Mouse (Mus musculus): ENCODE measurements around the gene Fgfr1op2. TPM values are rescaled to one million over a fixed set of nuclear protein-coding genes. Genes with fewer than 3 reads are reported as not detected.

Fgfr1op2 gene
- polyA plus RNA-seq (2021; fragmentation: Nextera tagmentation) = 204 and 207 TPM in 2 replicates
- long read RNA-seq, experiment 1, transcript Fgfr1op2-205 (2 exons, 1,894 nt) = minor isoform, 12 of 1,004 reads
- long read RNA-seq, experiment 1, transcript Fgfr1op2-203 (6 exons, 2,766 nt) = major isoform, 809 of 1,004 reads
- long read RNA-seq, experiment 1, transcript Fgfr1op2-204 (7 exons, 2,880 nt) = minor isoform, 87 of 1,004 reads
- long read RNA-seq, experiment 1, partial matches to known transcripts = 21 of 1,004 reads
- long read RNA-seq, experiment 1, other reads (novel, unspliced or antisense) = 71 of 1,004 reads
- long read RNA-seq, experiment 2, transcript Fgfr1op2-203 (6 exons, 2,766 nt) = major isoform, 130 of 256 reads
- long read RNA-seq, experiment 2, transcript Fgfr1op2-204 (7 exons, 2,880 nt) = minor isoform, 8 of 256 reads
- long read RNA-seq, experiment 2, partial matches to known transcripts = 96 of 256 reads
- long read RNA-seq, experiment 2, other reads (novel, unspliced or antisense) = 18 of 256 reads

DNA sequence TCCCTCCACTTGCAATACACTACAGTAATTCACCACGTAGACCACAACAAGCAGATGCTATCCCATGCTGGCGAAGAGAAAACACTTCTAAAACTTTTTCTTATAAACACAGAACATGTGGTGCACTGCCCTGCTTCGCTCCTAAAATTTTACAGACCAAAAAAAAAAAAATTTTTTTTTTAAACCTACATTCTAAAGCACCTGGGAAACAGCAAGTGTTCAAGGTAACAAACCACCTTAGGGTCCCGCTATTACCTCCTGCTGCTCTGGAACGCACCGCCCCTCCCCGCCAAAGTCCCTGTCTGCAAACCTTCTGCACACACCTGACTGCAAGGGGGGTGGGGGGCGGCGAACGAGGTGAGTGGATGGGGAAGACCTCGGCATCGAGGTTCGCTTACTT is at the start of gene Fgfr1op2:
Gene Fgfr1op2, plus strand, starts transcription at position 301 of the 400 bp plus-strand sequence.

DNA sequence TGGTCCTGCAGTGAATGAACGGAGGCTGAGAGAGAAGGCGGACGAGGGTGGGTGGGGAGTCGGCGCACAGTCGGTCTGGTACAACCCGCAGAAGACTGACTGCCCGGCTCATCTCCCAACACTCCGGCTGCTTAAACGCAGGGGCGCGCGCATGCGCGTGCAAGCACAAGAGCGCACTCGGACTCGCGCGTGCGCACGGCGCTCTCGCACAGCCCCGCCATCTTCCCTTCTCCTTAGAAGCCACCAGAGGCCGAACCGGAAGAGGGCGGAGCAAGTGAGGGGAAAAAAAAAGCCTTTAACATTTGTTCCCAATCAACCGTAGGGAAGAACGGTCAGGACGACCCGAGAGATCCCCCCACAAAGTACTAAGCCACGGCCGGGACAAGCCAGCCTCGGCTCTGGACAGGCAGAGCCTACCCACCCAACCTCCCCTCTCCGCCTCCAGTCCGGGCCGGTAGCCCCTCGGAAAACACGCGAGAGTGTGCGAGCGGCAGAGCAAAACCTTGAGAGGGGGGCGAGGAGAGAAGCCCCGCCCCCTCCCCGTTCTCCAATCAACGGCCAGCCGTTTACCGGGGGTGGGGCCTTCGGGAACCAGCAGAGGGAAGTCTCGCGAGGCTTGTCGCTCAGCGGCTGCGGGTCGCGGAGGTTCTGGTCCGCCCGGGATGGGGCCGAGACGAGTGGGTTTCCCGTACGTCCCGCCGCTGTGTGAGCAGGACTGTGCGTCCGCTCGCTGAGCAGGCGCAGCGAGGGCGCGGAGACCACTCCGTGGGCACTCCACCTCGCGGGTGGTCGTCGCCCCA is 507 bp downstream of the Fgfr1op2 start, which contains the start of gene Ints13:
Gene Ints13, minus strand, starts transcription at position 526 of the 800 bp plus-strand sequence.

DNA sequence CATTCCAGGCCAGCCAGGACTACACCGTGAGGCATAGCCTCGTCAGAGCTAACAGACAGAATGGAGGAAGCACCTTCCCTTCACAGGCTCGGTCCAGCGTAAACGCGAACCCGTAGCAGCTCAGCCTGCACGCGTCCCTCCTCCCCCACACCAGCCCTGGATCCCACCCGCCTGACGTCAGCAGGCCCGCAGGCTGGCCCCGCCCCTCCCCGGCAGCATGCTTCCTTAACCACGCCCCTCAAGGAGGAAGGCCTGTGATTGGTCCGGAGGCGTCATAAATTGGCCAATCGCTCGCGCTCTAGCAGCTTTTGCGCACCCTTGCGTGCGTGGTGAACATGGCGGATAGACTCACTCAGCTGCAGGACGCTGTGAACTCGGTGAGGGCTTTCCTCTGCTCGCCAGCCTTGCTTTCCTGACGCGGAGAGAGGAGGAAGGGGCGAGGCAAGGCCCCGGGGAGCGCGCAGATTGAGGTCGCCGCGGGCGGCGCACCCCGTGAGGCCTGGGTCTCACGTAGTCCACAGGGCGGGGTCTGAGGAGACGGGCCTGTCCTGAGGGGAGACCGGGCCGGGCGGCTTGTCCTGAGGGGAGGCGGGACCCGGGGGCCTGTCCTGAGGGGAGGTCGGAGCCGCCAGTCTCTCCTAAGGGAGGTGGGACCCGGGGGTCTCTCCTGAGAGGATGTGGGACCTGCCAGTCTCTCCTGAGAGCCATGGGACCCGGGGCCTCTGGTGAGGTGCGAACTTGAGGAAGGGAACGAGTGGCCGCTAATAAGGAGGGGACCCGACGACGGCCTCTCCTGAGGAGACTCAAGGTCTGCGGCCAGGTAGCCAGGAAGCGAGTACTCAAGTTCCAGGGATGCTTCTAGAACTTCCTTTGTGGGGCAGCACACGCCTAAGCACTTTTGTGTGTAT is 65.5 kb downstream of the Fgfr1op2 start, which contains the start of the genes Med21 and Tm7sf3:
Gene Med21, plus strand, starts transcription at position 272 of the 908 bp plus-strand sequence.
Gene Tm7sf3, minus strand, starts transcription at position 549 of the 908 bp plus-strand sequence.

Other genes with a start within 250 kb of the Fgfr1op2 start
- gene Itpr2, start 75.0 kb upstream of the Fgfr1op2 start, polyA plus RNA-seq (2021; fragmentation: Nextera tagmentation) = 3.6 and 4.6 TPM in 2 replicates
- gene Ints13, start 632 bp downstream of the Fgfr1op2 start, polyA plus RNA-seq (2021; fragmentation: Nextera tagmentation) = 9.2 and 9.8 TPM in 2 replicates
- gene Med21, start 65.3 kb downstream of the Fgfr1op2 start, polyA plus RNA-seq (2021; fragmentation: Nextera tagmentation) = 80.4 and 106 TPM in 2 replicates
- gene Tm7sf3, start 65.6 kb downstream of the Fgfr1op2 start, polyA plus RNA-seq (2021; fragmentation: Nextera tagmentation) = 18.6 and 24.5 TPM in 2 replicates
- 11.9 and 12.3 TPM in 2 replicates for gene Stk38l, start 147.8 kb downstream of the Fgfr1op2 start, polyA plus RNA-seq (2021; fragmentation: Nextera tagmentation)
- gene Arntl2, start 218.9 kb downstream of the Fgfr1op2 start, polyA plus RNA-seq (2021; fragmentation: Nextera tagmentation) = 1.5 and 1.8 TPM in 2 replicates